Mouse (Mus musculus) fibroblast of lung, adult 2 months (primary cell): ENCODE results near the gene Sgip1.

Source experiments
- DNase-seq: peaks from one replicate; pipeline ENCODE4 v3.0.0-alpha.2; 2011; ENCODE audit warnings: low read depth

The Sgip1 gene

DNA sequence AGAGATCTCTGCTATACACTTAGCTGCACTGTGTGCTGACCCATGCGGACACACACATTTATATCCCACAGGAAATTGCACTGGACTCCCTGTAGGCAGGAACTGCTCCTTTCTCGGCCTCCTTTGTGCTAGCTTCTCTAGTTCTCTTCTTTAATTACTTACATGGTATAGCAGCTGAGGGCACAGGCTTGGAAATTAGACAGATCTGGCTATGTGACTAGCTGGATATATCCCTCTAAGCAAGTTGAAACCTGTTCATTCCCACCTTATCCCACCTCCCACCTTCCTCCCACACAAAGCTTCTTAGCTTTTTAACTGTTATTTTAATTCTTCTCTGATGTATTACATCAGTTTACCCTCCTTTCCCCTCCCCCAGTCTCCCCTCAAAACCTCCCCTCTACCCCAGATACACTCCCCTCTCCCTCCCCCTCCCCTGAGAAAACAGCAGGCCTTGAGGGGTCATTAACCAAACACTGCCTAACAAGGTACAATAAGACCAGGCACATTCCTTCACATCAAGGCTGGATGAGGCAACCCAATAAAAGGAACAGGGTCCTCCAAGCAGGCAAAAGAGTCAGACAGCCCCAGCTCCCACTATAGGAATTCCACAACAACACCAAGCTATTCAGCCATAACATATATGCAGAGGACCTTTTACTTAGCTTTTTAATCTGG, 34.6 kb downstream of the Sgip1 start:
- DNase-seq, result no peak

DNA sequence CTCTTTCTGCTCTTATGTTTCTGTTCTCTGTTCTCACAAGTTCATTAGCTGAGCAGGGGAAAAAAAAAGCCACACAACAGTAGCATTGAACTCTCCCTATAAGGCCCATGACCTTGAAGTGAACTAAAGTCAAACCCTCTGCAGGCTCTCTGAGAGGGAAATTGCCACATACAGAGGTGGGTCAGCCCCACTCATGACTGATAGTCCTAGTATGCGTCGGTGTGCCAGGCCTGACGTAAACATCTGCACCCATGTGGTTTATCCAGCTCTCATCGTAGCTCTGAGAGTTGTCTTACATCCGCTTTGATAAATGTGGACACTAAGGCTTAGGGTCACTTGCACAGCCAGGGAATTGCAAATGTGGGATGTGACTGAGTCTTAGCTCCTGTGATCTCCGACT, 38.8 kb downstream of the Sgip1 start:
- DNase-seq, result no peak

DNA sequence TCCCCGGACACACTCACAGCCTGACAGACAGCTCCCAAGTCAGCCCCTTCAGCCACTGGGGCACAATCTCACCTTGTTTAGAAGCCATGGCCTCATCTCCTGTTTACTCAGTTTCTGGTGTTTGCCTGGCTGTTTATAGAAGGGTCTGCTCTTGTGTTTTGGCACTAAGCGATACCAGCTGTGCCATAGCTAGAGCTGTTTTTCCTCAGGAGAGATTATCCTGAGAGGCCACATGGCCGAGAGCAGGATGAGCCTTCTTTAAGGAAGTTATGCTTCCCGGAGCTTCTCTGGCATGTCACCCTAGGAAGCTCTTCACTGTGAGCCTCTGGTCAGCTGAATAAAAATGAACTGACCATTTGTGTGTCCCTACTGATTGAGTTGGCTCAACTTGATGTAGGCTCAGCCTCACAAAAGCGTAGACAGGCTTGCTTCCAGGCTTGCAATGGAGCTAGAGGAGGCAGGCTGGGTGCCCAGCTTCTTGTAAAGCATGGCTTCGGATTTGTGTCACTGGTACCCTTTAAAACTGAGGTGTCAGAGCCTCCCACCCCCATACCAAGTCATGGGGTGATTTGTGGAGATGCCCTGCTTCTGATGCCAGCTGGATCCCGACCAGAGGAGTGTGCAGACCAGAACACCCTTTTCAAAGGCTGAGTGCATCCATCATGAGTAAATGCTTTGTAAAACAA, 42.1 kb downstream of the Sgip1 start:
- no peak for DNase-seq

DNA sequence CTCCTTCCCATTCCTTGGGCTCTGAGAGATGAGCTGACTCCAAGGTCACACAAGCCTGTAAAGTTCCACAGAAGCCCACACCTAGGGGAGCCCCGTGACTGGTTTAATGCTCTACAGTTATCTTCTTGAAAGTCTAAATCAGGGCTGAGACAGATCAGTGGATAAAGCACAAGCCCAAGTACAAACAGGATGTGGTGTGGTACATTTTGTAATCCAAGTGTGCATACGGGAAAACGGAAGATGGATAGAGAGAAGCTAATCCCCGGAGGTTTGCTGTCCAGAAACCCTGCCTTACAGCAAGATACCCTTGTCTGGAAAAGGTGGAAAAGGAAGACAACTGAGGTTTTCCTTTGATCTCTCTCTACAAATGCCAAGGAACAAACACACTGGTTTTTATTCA, 44.1 kb downstream of the Sgip1 start:
- no peak for DNase-seq

DNA sequence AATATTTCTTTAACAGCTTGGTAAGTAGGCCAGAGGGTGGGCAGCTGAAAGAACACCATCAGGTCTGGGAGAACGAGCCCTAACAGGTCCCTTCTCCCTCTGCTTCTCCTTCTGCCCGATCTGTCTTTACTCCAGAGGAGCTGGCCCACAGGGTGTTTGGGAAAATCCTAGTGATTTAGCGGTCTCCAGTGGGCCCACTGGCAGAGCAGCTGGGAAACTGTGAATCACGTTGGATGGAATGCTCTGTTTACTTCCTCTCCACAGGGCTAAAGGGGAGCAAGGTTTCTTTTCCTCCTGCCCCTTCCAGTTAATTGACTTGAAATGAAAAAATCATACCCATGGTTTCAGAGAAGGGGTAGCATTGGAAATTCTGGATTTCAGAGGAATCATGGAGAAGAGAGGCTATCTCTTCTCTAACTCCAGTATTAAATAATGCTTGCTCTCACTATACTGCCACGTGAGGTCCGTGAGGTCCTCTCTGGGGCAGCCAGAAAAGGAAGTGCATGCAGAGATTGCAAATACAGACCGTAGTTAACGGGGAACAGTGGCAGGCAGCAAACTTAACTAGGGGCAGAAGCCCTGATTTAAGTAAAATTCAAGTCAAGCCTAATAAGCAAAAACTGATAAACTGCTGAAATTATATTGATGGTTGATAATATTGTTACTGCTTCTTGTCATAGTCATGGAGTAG, 51.1 kb downstream of the Sgip1 start:
- DNase-seq, result peak; percentile 22

DNA sequence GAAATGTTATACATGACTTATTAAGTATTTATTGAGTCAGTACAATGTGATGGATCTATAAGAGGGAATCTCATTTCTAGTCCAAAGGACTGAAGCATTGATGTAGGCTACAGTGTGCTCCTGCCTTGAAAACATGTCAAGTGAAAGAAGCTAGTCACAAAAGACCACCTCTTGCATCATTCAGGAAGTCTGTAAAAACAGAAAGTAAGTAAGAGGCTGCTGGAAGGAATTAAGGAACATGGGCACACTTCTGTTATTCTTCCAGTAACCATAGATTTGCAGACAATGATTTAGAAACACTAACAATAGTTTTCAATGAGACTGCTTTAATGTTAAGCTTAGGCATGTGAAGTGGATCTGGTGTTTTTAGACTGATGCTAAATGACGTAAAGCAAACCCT, 60.4 kb downstream of the Sgip1 start:
- DNase-seq, result no peak

DNA sequence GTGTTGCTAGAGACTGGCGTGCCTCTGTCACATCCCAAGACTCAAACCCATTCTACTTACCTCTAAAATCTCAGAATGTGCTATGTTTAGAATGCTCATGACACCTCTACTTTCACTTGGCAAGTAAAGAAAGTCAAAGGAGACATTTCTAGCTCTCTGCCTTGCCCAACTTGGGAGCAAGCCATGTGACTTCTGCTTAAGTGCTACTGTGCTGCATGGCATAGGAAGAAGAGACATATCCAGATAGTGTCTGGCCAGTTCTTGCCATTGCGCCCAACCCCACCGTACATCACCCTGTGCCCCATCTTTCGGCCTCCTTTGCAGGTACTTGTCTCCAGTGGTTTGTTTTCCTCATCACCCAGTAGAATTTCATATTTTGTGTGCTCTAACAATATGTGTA, 60.8 kb downstream of the Sgip1 start:
- DNase-seq, result no peak

DNA sequence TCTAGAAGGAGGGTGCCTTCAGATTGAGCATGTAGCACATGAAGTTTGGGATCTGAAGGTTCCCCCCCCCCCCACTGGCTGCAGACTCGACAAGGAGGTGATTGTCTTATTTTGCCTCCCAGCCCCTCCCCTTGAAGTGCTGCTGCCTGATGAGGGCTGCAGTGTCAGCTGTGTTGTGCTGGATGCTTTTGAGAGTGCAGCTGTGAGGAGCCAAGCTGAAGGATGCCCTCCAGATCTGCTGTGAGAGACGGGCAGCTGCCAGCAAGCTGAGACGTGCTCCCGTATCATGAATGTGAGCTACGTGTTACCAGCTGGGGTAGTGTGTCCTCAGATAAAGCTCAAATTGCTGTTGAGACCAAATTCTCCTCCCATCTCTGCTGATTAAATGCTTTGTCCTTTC, 63.5 kb downstream of the Sgip1 start:
- no peak for DNase-seq

DNA sequence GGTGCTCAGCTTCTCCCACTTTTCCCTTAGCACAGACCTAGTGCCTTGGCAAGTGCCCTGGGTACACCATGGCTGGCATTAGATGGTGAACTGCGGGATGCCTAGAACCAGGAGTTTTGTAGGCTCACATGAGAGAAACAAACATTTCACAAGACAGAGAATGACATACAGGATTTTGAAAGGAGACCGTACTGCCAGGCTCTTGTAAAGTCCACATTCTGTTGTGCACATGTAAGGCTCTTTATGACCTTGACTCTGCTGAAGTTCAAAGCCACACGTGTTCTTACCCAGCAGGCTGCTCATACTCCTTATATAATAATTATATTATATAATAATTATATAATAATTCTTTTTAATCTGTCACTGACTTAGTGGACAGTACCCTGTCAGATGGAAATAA, 65.9 kb downstream of the Sgip1 start:
- no peak for DNase-seq

DNA sequence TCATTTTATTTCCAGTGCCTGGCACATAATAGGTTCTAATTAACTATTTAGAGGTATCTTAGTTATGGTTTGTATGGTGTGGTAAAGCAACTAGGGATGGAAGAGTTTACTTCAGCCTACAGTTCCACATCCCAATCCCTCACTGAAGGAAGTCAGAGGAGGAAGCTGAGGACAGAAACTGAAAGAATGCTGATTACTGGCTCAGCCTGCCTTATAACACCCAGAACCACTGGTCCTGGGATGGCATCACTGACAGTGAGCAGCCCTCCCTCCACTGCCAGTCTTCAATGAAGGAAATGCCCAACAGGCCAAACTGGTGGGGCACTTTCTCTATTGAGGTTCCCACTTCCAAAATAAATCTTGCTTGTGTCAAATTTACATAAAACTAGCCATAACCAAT, 67.2 kb downstream of the Sgip1 start:
- DNase-seq, result no peak

DNA sequence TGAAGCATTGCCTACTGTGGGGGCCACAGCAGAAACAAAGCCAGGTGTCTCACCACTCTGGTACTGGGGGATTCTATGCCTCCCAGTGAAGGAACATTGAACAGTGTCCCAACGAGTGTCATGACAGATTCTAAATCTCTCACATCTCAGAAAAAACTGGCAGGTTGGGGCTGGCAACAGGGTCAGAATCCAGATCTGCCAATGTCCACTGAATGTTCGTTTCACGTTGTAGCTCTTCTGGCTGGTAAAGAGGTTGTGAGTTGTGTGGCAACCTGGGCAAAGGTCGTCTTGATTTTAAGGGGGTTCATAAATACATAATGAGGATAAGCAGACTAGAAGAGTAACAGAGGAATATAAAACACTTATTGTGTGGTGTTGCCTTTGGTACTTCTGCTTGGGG, 68.2 kb downstream of the Sgip1 start:
- no peak for DNase-seq

DNA sequence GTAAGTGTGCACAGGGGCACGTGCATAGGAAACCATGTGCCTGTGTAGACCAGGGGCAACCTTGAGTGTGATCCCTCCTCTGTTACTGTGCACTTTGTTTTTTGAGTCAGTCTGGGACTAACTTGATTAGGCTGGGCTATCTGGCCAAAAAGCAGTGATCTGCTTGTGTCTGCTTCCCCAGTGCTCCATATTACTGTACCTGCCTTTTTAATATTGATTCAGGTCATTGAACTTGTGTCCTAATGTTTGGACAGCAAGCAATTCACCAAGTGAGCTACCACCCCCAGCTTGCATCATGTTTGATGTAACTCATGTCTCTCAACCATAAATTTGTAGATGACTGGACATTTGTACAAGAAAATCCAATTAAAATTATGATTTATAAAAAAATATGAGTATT, 69.2 kb downstream of the Sgip1 start:
- DNase-seq, result no peak

DNA sequence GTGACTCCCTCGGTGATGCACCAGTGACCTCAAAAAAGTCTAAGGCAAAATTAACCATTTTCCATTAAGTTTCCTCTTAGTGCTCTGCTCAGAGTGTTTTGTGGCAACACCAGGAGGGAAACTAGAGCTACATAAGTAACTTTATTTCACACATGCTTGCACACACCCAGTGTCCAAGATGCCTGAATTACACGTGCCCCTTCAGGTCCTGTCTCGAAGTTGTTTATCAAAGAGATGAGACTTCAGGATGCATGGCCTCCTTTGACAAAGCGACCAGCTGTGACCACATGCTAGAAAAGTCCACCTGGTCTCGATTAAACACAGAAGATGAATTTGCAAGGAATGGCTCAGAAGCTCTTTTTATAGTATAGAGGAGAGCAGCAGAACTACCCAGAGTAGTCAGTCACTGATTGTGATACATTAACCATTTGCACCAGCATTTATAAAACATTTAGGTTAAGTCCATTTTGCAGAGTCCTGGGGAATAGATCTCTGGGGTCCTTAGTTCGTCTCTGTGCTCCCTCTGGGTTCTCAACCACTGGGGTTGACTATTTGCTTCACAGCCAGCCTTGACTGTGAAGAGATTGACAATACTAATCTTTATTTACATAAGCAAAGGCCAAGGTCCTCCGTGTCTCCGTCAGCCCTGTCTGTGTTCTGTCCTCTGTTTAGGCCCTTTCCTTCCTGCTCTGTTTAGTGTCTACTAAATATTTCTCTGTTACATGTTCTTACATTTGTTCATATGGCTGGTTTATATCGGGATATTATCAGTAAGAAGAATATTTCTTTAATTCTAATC, 70.1 kb downstream of the Sgip1 start:
- DNase-seq, result no peak

DNA sequence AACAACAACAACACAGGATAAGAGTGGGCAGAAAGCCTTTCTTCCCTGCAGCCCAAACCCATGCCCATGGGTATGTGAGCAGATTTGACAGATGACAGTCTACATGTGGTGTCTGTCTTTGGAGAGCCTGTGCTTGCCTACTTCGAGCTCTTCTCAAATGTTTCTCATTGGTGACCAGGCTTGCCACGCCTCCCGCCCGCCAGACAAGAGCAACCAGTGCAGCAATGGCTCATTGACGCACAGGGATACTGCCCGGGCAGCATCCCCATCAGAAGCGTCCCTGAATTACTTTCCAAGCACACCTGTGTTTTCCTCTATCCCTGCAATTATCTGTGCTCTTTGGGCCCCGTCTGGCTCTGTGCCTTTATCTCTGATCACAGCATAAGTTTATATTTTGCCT, 72.2 kb downstream of the Sgip1 start:
- DNase-seq, result no peak

DNA sequence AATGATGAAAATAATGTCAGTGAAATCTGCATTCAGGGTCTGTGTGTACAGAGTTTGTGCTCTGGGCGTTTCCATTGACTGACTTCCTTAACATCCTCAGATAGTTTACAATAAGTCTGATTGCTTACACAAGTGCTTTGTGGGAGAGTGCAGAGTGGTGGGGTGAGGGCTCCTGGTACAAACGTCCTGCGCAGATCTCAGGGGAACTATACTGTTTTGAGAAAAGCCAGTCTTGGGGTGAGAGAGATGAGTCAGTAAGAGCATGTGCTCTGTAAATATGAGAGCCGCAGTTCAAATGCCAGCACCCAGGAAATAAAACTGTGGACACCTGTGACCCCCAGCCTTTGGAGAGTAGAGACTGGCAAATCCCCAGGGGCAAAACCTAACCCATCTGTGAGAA, 80.7 kb downstream of the Sgip1 start:
- no peak for DNase-seq

DNA sequence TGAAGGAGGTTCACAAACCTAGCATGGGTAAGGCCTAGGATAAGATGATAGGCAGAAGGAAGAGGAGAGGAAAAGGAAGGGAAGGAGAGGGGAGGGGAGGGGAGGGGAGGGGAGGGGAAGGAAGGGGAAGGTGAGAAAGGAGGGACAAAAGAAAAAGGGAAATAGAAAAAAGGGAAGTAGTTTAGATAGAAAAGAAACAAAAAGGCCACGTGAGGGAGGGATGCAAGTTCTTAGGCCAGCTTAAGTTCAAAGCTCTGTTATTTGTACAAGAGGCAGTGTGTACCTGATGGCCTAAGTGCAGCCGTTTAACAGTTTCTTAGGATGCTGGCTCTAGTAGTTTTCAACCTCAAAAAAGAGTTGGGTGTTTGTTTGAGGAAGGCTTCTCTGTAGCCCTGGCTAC, 83.4 kb downstream of the Sgip1 start:
- no peak for DNase-seq

DNA sequence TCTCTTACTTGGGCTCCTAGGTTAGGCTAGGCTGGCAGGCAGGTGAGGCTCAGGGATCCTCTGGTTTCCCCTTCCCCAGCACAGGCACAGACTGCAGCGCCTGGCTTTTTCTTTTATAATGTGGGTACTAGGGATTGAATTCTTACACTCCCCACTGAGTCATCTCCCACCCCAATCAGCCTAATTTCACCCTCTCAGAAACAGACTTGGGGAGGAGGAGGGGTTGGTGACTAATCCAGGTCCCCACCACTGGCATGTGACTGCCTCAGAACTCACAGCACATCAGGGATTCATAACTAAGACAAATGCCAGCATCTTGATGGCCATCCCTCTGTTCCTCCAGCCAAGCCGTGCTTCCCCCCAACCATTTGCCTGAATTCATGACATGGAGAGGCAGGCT, 85.1 kb downstream of the Sgip1 start:
- no peak for DNase-seq

DNA sequence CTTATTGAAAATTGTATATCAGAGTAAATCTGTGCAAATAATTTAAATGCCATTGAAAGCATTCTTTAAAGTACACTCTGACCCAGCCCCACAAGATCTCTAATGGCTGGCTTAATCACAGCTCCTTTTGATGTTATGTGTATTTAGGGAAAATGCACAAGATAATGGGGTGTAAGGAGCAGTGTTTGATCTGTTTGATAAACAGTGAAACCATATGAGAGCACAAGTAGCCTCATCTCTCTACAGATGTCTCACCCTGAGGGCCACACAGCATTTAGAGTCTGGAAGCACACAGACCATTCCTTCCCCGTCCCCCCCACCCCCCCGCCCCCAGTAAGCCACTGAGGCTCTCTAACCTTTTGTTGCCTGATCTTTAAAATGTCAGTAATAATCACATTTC, 87.4 kb downstream of the Sgip1 start:
- no peak for DNase-seq

DNA sequence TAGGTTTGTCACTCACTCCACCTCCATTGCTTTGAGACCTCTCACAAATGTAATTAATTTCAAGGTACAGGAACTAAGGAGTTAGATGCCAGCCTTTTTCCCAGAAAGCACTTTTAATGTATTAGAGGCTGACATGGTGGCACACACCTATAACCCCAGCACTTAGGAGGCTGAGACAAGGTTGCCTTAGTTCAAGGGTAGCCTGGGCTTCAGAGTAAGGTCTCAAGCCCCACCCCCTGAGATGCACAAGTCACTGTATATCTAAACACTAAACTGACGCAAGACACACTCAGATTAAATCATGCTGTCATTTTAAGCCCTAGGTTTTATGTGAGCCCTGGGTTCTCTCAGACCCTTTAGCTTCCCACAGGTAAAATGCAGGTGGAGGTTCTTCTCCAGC, 92.1 kb downstream of the Sgip1 start:
- no peak for DNase-seq

DNA sequence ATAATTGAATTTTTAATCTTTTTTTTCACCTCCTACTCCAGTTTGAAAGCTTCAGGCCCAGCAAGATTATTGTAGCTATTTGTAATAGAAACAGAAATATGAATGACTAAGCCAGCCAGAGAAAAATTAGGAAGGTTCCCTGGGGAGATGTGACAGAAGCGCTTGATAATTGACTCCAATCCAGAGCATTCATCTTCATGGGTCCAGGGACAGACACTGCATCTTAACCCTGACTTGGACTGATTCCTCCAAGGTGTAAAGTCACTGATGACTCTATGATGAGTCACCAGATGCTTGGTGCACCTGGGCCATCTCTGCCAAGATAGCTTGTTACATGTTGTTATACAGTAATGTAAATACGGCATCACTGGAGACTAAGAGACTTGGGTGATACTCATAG, 92.6 kb downstream of the Sgip1 start:
- no peak for DNase-seq

DNA sequence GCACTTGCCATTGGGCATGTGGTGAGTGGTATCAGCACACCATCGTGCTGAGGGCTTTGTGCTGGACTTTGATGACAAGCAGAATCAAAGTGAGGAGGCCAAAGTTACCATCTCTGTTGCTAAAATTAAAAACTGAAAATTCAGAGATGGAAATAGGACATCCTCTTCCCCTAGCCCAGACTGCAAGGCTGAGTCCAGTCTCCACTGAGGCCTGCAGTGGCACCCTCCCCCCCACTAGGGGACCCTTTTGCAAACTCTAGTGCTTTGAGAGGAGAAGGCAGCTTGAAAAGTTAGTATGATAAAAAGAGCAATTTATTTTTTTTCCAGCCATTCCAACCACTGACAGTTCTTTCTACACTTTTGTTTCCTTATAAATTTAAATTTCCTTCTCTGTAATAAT, 93.6 kb downstream of the Sgip1 start:
- DNase-seq, result no peak

DNA sequence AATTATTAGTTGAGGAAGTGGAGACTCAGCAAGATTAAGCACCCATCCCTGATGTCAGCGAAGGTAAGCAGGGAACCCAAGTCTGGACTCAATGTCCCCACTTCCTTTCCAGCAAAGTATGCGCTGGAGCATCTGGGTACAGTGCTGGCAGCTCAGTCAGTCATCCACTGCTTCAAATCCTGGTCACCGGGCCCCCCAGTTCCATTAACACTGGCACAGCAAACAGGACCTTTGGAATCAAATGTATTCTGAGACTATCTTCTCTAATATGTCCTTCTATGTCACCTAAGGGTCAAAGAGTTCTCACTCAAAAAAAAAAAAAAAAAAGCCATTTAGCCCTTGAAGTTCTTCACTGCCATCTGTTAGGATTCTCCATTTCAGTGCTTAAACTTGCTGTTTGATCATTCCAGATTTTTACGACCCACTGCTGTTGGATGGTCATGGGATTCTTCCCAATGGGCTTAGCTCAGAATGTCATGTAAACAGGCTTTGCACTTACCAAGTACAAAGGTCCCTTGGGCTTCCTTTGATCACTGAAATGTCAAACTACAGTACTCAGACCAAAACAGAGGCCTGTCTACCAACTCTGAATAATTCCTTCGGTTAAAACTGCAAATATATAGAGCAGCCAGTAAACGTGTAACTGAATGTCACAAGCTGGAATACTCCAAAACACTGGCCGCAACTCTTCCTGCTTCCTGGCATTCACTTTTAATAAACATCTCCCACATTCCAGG, 99.1 kb downstream of the Sgip1 start:
- no peak for DNase-seq
